Mouse (Mus musculus): Measurements from ENCODE around the gene Vti1a. TPM values are rescaled to one million over a fixed set of nuclear protein-coding genes. Genes with fewer than 3 reads are reported as not detected.
A peak's percentile ranks its signal among the peaks of the same experiment; 100 is the strongest.

The Vti1a gene
- polyA plus RNA-seq, 1 experiment from 2014 or later = 24.2 TPM

- Histone ChIP-seq H3K27ac (replicated peaks; ENCODE audit: low read depth, low read length) (peak overlapping the region; percentile 50), H3K9ac (ENCODE audit: low read length) (no peak overlapping the region), H3K9me3 (ENCODE audit: control insufficient read depth, low read length) (no peaks in the 10 kb centered on the region), H3K36me3 (ENCODE audit: control insufficient read depth, insufficient read depth, low read length) (no peaks in the 10 kb centered on the region), H3K27me3 (ENCODE audit: control insufficient read depth, insufficient read depth, low read length) (no peaks in the 10 kb centered on the region), H3K4me3 (ENCODE audit: low read depth, low read length) (no peak overlapping the region), H3K4me1 (ENCODE audit: control insufficient read depth, insufficient read depth, low read length) (peaks cover 19% of the 10 kb centered on the region), H3K4me2 (ENCODE audit: low read depth, severe bottlenecking) (no peak overlapping the region)
- 19% methylated on average over 9 of the region's 9 CpGs for WGBS
- ATAC-seq (ENCODE audit: insufficient number of reproducible peaks, low FRiP score, low TSS enrichment, low read depth) = peak; percentile 19; the same call in 1 of the 2 replicates
- peak; percentile 70 for DNase-seq (ENCODE audit: low spot score)
These were observed 352.8 kb downstream of the Vti1a start for GRCm38 (mm10) chr19:55668896-55669295.

Other genes with a start within 250 kb of the Vti1a start
- gene Gpam, start 189.1 kb upstream of the Vti1a start, polyA plus RNA-seq (2014; fragmentation: Nextera tagmentation; extraction: Ambion mirVana) = 14.4 and 15.9 TPM in 2 replicates
- gene Tectb, start 135.6 kb upstream of the Vti1a start, polyA plus RNA-seq (2014; fragmentation: Nextera tagmentation; extraction: Ambion mirVana) = not detected in 2 replicates
- not detected in 2 replicates for gene Gucy2g, start 75.1 kb upstream of the Vti1a start, polyA plus RNA-seq (2014; fragmentation: Nextera tagmentation; extraction: Ambion mirVana)
- 19.0 and 19.8 TPM in 2 replicates for gene Acsl5, start 64.4 kb upstream of the Vti1a start, polyA plus RNA-seq (2014; fragmentation: Nextera tagmentation; extraction: Ambion mirVana)
- 103 and 105 TPM in 2 replicates for gene Zdhhc6, start 263 bp upstream of the Vti1a start, polyA plus RNA-seq (2014; fragmentation: Nextera tagmentation; extraction: Ambion mirVana)